Mouse (Mus musculus): Measurements from ENCODE around the gene Nhs. TPM values are rescaled to one million over a fixed set of nuclear protein-coding genes. Genes with fewer than 3 reads are reported as not detected.
"Not testable (repeated sequence)": the region's sequence is repeated elsewhere in the genome, so short reads cannot be mapped to it uniquely, and the experiment has no call there.

The Nhs gene
- polyA plus RNA-seq, 1 experiment: not detected

DNA sequence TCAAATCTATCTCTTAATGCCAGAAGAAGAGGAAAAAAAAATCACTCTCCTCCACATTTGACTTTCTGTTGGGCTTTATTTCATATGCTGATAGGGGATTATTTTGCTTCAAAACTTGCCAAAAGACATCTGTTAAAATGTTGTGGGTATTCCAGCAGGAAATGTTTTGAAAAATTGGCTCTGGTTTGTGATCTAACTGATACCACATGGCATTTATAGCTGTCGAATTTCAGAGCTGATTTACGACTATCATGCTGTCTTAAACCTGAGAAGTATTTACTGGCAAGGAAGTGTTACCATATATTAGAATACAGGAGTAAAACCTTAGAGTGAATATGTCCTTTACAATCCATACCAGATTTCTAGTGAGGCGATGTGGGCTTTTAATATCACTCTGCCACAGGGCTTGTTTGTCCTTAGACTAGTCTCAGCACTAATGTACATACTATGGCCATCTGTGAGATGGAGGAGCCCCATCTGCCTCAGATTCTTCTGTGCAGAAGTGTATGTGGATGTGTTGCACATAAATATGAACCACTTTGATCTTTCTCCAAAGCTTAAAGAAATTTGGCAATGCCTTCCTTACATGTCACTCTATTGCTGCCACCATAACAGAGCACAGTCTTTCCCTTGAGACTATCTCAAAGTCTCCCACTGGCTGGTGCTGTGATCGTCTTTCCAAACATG lies 305.8 kb downstream of the Nhs start:
- Histone ChIP-seq H3K4me3 (replicated peaks) (no peak overlapping the region), H3K4me1 (no peaks in the 10 kb centered on the region), H3K9me3 (no peaks in the 10 kb centered on the region), H3K27me3 (replicated peaks) (peaks cover 8% of the 10 kb centered on the region), H3K36me3 (replicated peaks; ENCODE audit: low read length) (no peaks in the 10 kb centered on the region)
- TF ChIP-seq FLI1 (IDR thresholded peaks at IDR 0.05; ENCODE audit: low read length) (no peak), GATA1 (IDR thresholded peaks at IDR 0.05; ENCODE audit: borderline replicate concordance, low read length) (no peak)

DNA sequence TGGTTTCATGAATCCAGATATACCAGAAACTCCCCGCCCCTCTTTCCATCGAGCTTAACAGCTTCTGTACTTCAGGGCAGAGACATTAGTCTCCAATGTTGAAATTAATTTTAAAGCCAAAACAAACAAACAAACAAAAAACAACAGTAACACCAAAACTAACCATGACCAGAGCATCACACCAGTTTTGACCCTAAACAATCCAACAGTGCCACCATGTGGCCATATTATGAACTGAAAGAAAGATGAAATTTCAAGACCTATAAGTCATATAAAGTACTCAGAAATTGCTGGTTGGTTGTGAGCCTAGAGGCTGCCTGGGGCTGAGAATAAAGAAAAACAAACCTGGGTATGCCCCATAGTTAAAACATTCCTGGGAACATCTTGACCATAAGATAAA lies 333.3 kb downstream of the Nhs start:
- not testable (repeated sequence) for H3K27me3 ChIP-seq (replicated peaks); H3K4me1 ChIP-seq; H3K9me3 ChIP-seq; H3K36me3 ChIP-seq (replicated peaks; ENCODE audit: low read length); H3K4me3 ChIP-seq (replicated peaks)

DNA sequence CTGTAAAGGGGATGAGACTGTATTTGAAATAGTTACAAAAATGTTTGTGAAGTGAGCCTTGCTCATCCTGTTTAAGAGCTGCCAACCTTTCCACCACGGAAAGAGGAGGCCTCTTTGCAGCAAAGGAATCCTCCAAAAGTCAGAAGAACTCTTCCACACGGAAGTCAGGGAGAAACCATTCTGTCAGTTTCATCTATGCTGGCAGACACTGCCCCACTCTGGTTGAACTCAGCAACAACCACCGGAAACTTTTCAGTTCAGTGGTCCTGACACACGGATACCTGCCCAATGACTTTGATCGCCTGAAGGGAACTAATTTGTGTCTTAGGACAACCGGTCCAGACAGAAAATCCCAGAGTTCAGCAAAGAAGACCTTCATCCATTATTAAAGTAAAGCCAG lies 369.3 kb downstream of the Nhs start:
- H3K36me3 ChIP-seq (replicated peaks; ENCODE audit: low read length): no peaks in the 10 kb centered on the region
- peaks cover 20% of the 10 kb centered on the region for H3K27me3 ChIP-seq (replicated peaks)
- no peaks in the 10 kb centered on the region for H3K9me3 ChIP-seq
- H3K4me3 ChIP-seq (replicated peaks): no peak overlapping the region
- TF ChIP-seq FLI1 (IDR thresholded peaks at IDR 0.05; ENCODE audit: low read length) (no peak), GATA1 (IDR thresholded peaks at IDR 0.05; ENCODE audit: borderline replicate concordance, low read length) (no peak)
- H3K4me1 ChIP-seq: no peaks in the 10 kb centered on the region

All from megakaryocyte, embryonic 14.5 days (primary cell).